Mouse (Mus musculus): ENCODE data around the gene Osbp.

DNA sequence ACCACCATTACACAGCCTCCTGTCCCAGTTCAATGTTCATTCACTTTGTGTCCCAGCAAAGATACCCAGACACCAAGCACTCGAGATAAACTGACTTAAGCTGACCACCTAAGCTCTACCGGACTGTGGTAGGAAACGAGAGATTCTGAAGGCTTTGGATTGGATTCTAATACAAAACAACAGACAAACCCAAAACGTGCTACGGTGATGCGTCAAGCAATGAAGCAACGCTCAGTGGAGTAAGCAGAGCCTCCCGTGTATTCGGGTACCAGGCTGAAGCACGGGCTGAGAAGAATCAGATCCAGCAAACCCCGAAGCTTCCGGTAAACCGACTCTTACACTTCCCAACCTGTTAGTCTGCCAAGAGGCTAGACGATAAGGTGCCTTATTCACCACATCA lies 37.0 kb downstream of the Osbp start:
- TF ChIP-seq CTCF (conservative IDR thresholded peaks at IDR 0.05; ENCODE audit: low read length) (no peak), POU5F1 (IDR thresholded peaks at IDR 0.05; ENCODE audit: borderline replicate concordance, low read length) (no peak)

Data from E14TG2a.4 (cell line).